Mouse (Mus musculus): ENCODE measurements around the gene Crybb3. TPM values are rescaled to one million over a fixed set of nuclear protein-coding genes. Genes with fewer than 3 reads are reported as not detected.

Crybb3 gene
- polyA plus RNA-seq (2015; fragmentation: Illumina TruSeq; extraction: RNeasy Lipid Tissue Mini Kit (QIAGEN cat#74804); ENCODE audit: low read depth, low replicate concordance), result 2.1 TPM

GRCm38 (mm10) chr5:113081439-113081838, at the start of gene Crybb3:
TSS of gene Crybb3 (minus strand) at chr5:113081584.

GRCm38 (mm10) chr5:113070017-113070416, 11.4 kb downstream of the Crybb3 start, which contains the start of gene Crybb2:
TSS of gene Crybb2 (minus strand) at chr5:113070117.

Other genes with a start within 250 kb of the Crybb3 start
- gene Myo18b, start 185.2 kb downstream of the Crybb3 start, polyA plus RNA-seq (2015; fragmentation: Illumina TruSeq; extraction: RNeasy Lipid Tissue Mini Kit (QIAGEN cat#74804); ENCODE audit: low read depth, low replicate concordance), result 0.71 TPM
- 43.9 TPM for gene Grk3, start 65.8 kb downstream of the Crybb3 start, polyA plus RNA-seq (2015; fragmentation: Illumina TruSeq; extraction: RNeasy Lipid Tissue Mini Kit (QIAGEN cat#74804); ENCODE audit: low read depth, low replicate concordance)
- gene Crybb2, start 11.5 kb downstream of the Crybb3 start, polyA plus RNA-seq (2015; fragmentation: Illumina TruSeq; extraction: RNeasy Lipid Tissue Mini Kit (QIAGEN cat#74804); ENCODE audit: low read depth, low replicate concordance), result not detected
- 19.0 TPM for gene 2900026A02Rik, start 139.7 kb upstream of the Crybb3 start, polyA plus RNA-seq (2015; fragmentation: Illumina TruSeq; extraction: RNeasy Lipid Tissue Mini Kit (QIAGEN cat#74804); ENCODE audit: low read depth, low replicate concordance)
- gene Tmem211, start 145.3 kb upstream of the Crybb3 start, polyA plus RNA-seq (2015; fragmentation: Illumina TruSeq; extraction: RNeasy Lipid Tissue Mini Kit (QIAGEN cat#74804); ENCODE audit: low read depth, low replicate concordance), result not detected
- 60.1 TPM for gene Sgsm1, start 229.2 kb upstream of the Crybb3 start, polyA plus RNA-seq (2015; fragmentation: Illumina TruSeq; extraction: RNeasy Lipid Tissue Mini Kit (QIAGEN cat#74804); ENCODE audit: low read depth, low replicate concordance)